Mouse (Mus musculus) intestine, postnatal 0 days (tissue): ENCODE results near the gene Syn3. TPM values are rescaled to one million over a fixed set of nuclear protein-coding genes. Genes with fewer than 3 reads are reported as not detected.
"Not testable (repeated sequence)": the region's sequence is repeated elsewhere in the genome, so short reads cannot be mapped to it uniquely, and the experiment has no call there.

ENCODE experiments used
- ATAC-seq: fragments of 200-750 bp; cut with Nextera tagmentation; 2 replicates; pipeline ENCODE4 v1.8.0; 2017; ENCODE audit warnings: mild to moderate bottlenecking, moderate TSS enrichment, moderate library complexity
- H3K27ac ChIP-seq: fragments of 300-500 bp; sonication (generic); 2 replicates; pipeline ENCODE4 v1.5.1; 2014; ENCODE audit warnings: mild to moderate bottlenecking, low read depth, low read length, moderate library complexity
- H3K27me3 ChIP-seq: fragments of 300-500 bp; sonication (generic); replicated peaks from 2 replicates; pipeline ENCODE4 v1.6.1; 2014; ENCODE audit warnings: low read length, mixed read lengths; ENCODE audit not compliant: control insufficient read depth, insufficient read depth
- H3K36me3 ChIP-seq: fragments of 300-500 bp; sonication (generic); 2 replicates; pipeline ENCODE4 v1.6.1; 2014; ENCODE audit warnings: mild to moderate bottlenecking, moderate library complexity; ENCODE audit not compliant: control insufficient read depth, insufficient read depth
- H3K4me1 ChIP-seq: fragments of 300-500 bp; sonication (generic); replicated peaks from 2 replicates; pipeline ENCODE4 v1.6.1; 2014; ENCODE audit warnings: antibody characterized with exemption, low read length, mixed read lengths; ENCODE audit not compliant: control insufficient read depth, insufficient read depth
- H3K4me2 ChIP-seq: fragments of 300-500 bp; sonication (generic); replicated peaks from 2 replicates; pipeline ENCODE4 v1.6.1; 2014; ENCODE audit warnings: low read depth, mild to moderate bottlenecking, moderate library complexity
- H3K4me3 ChIP-seq: fragments of 300-500 bp; sonication (generic); 2 replicates; pipeline ENCODE4 v1.5.1; 2014; ENCODE audit warnings: low read depth, low read length
- H3K9ac ChIP-seq: fragments of 300-500 bp; sonication (generic); 2 replicates; pipeline ENCODE4 v1.6.1; 2014; ENCODE audit warnings: mild to moderate bottlenecking, low read depth, low read length
- H3K9me3 ChIP-seq: fragments of 300-500 bp; sonication (generic); 2 replicates; pipeline ENCODE4 v1.6.1; 2016; ENCODE audit warnings: mixed run types; ENCODE audit not compliant: control insufficient read depth
- CTCF ChIP-seq: sonication (generic); IDR thresholded peaks from 2 replicates; pipeline ENCODE4 v1.5.1; 2016; ENCODE audit warnings: low read depth, mild to moderate bottlenecking, control low read depth, antibody characterized with exemption, moderate library complexity
- WGBS: fragments of 180-500 bp; shearing (Covaris S2); extraction: QIAGEN DNeasy Blood & Tissue Kit; methylation state at CpG from one replicate; pipeline ENCODE4 v1.1.7; 2014; 5-methylcytosine and 5-hydroxymethylcytosine counted together
- polyA plus RNA-seq: library from polyadenylated mRNA; unstranded; fragments of >200 nt; fragmentation: Nextera tagmentation; extraction: Ambion mirVana; gene quantifications from 2 replicates; pipeline ENCODE4 v1.2.1, GENCODE M21; 2015

Gene Syn3
- polyA plus RNA-seq, 1 experiment from 2014 or later, result 1.1 TPM

DNA sequence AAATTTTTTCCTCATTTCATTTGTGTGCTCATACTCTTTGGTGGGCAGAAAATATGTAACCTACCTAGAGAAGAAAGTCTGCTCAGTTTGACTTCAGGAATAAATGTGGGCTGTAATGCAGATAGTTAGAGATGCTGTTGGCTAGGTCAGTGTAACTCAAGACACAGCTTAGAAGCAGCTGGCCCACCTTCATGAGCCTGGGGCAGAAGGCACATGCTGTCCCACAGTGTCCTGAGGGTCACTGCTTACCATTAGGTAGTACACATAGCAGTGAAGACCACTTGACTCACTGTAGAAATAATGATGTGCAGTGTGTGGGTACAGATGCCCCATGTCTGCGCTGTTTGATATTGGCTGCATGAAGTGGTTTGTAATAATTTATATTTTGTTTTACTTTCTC lies 452.3 kb downstream of the Syn3 start:
- Histone ChIP-seq H3K4me3 (no peak overlapping the region), H3K9ac (no peak overlapping the region), H3K27me3 (no peaks in the 10 kb centered on the region), H3K9me3 (no peaks in the 10 kb centered on the region), H3K4me1 (no peaks in the 10 kb centered on the region), H3K27ac (no peak overlapping the region), H3K4me2 (no peak overlapping the region), H3K36me3 (peaks cover 55% of the 10 kb centered on the region)
- WGBS, result 94% methylated on average over 1 of the region's 1 CpGs
- no peak for ATAC-seq
- no peak for TF ChIP-seq CTCF

DNA sequence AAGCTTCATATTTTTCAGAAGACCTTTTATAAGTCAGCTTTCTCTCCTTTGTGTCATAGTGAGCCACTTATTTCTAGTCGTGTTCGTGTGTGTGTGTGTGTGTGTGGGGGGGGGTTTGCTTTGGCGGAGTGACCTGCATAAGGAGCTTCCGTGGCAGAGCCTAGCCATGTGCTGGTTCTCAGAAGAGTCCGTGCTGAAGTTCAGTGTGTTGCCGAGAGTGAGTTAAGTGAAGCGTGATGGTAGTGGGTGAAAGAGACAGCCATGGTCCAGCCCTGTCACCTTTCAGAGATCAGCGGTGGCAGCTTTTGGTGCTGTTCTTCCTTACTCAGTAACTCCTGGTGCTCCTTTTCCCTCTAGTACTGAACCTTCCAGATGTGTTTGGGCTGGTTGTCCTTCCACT lies 454.6 kb downstream of the Syn3 start:
- no peaks in the 10 kb centered on the region for H3K9me3 ChIP-seq
- H3K4me1 ChIP-seq, result no peaks in the 10 kb centered on the region
- TF ChIP-seq CTCF, result no peak
- H3K9ac ChIP-seq, result no peak overlapping the region
- H3K27me3 ChIP-seq, result no peaks in the 10 kb centered on the region
- no peak for ATAC-seq
- 90% methylated on average over 8 of the region's 8 CpGs for WGBS
- no peak overlapping the region for H3K27ac ChIP-seq
- no peak overlapping the region for H3K4me2 ChIP-seq
- H3K4me3 ChIP-seq, result no peak overlapping the region
- peaks cover 44% of the 10 kb centered on the region for H3K36me3 ChIP-seq

DNA sequence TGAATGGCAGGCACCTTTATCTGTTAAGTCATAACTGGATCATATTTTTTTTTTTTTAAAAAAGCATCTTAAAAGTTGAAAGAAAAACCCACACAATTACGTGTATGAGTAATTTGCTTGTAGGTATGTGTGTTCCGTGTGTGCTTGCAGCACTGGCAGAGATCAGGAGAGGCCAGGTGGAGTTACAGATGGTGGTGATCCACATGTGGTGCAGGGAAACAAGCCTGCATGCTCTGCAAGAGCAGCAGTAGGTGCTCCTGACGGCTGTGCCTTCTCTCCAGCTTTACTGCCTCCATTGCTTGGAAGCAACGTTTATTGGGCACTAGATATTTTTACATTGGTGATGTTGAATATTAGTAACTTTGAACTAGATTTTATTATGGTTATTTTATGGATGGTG lies 455.0 kb downstream of the Syn3 start:
- Histone ChIP-seq H3K27me3 (no peaks in the 10 kb centered on the region), H3K36me3 (peaks cover 44% of the 10 kb centered on the region), H3K4me2 (no peak overlapping the region), H3K4me3 (no peak overlapping the region), H3K9me3 (no peaks in the 10 kb centered on the region), H3K9ac (no peak overlapping the region), H3K27ac (no peak overlapping the region), H3K4me1 (no peaks in the 10 kb centered on the region)
- 84% methylated on average over 4 of the region's 4 CpGs for WGBS
- no peak for ATAC-seq
- TF ChIP-seq CTCF, result no peak

- no peak overlapping the region for H3K27ac ChIP-seq
- no peak overlapping the region for H3K4me3 ChIP-seq
- H3K27me3 ChIP-seq, result no peaks in the 10 kb centered on the region
- no peaks in the 10 kb centered on the region for H3K9me3 ChIP-seq
- no peak for TF ChIP-seq CTCF
- WGBS, result 73% methylated on average over 2 of the region's 2 CpGs
- H3K9ac ChIP-seq, result no peak overlapping the region
- no peak overlapping the region for H3K4me2 ChIP-seq
- H3K4me1 ChIP-seq, result no peaks in the 10 kb centered on the region
- peaks cover 41% of the 10 kb centered on the region for H3K36me3 ChIP-seq
- no peak for ATAC-seq
Measured at GRCm38 (mm10) chr10:86034007-86034728, 464.5 kb downstream of the Syn3 start.

DNA sequence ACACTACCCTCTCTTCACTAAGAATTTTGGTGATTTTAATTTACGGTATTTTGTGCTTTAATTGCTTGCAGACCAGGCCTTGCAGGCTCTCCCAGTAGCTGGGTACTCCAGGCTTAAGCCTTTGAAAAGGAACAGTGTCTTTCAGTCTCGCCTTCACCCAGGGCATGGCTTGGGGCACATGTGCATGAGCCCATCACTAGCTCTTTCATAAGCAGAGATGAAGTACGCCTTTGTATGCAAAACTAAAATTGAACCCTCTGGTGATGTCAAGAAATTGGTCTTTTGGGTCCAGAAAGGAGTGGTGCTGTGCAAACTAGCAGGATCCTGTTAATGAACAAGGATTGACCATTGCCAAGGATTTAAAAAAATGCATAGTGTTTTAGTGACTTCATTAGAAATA lies 466.2 kb downstream of the Syn3 start:
- H3K27me3 ChIP-seq, result no peaks in the 10 kb centered on the region
- TF ChIP-seq CTCF, result no peak
- no peaks in the 10 kb centered on the region for H3K9me3 ChIP-seq
- H3K36me3 ChIP-seq, result peaks cover 39% of the 10 kb centered on the region
- no peak overlapping the region for H3K27ac ChIP-seq
- no peak overlapping the region for H3K9ac ChIP-seq
- 84% methylated on average over 3 of the region's 3 CpGs for WGBS
- H3K4me1 ChIP-seq, result no peaks in the 10 kb centered on the region
- H3K4me2 ChIP-seq, result no peak overlapping the region
- ATAC-seq, result no peak
- no peak overlapping the region for H3K4me3 ChIP-seq

DNA sequence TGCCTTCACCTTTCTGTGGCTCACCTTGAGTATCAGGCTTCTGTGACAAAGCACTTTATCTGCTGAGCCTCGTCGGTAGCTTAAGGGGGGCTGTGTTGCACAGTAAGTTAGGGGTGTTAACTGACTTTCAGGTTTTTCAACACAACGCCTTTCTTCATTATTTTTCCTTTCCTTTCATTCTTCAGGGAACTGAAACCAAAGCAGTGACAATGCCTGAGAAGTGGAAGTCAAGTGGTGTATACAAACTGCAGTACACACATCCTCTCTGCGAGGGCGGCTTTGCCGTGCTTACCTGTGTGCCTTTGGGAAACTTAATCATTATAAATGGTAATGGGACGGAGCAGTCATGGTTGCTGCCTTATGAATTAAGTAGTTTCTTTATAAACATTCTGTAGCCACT lies 468.0 kb downstream of the Syn3 start:
- 84% methylated on average over 7 of the region's 7 CpGs for WGBS
- H3K27ac ChIP-seq, result no peak overlapping the region
- ATAC-seq, result no peak
- TF ChIP-seq CTCF, result no peak
- H3K4me2 ChIP-seq, result no peak overlapping the region
- no peak overlapping the region for H3K4me3 ChIP-seq
- no peaks in the 10 kb centered on the region for H3K4me1 ChIP-seq
- H3K36me3 ChIP-seq, result peaks cover 36% of the 10 kb centered on the region
- no peak overlapping the region for H3K9ac ChIP-seq
- no peaks in the 10 kb centered on the region for H3K27me3 ChIP-seq
- no peaks in the 10 kb centered on the region for H3K9me3 ChIP-seq

GRCm38 (mm10) chr10:86026807-86027206 lies 471.9 kb downstream of the Syn3 start:
- not testable (repeated sequence) for ATAC-seq, H3K9ac ChIP-seq, H3K9me3 ChIP-seq, H3K4me3 ChIP-seq, H3K4me1 ChIP-seq, H3K27me3 ChIP-seq, H3K4me2 ChIP-seq, H3K27ac ChIP-seq
- H3K36me3 ChIP-seq, result peaks cover 17% of the 10 kb centered on the region
- WGBS, result 89% methylated on average over 1 of the region's 1 CpGs
